Mouse (Mus musculus) urinary bladder, postnatal 4 days (tissue): ENCODE data around the gene Vmn1r15.

Experiments used
- DNase-seq, 2 experiments: peaks; one replicate each; pipeline ENCODE4 v3.0.0; 2021 to 2022; ENCODE audit warnings: low spot score in 2 of 2

The Vmn1r15 gene

GRCm38 (mm10) chr6:57257652-57258051, at the start of gene Vmn1r15:
Vmn1r15 (plus strand) TSS chr6:57257952.
- DNase-seq = no peak

GRCm38 (mm10) chr6:57231386-57231785, 26.4 kb upstream of the Vmn1r15 start, which contains the start of gene Vmn1r14:
Vmn1r14 (plus strand) TSS chr6:57231686.
- DNase-seq = no peak

GRCm38 (mm10) chr6:57260990-57261389, 3.2 kb downstream of the Vmn1r15 start:
- DNase-seq = no peak

GRCm38 (mm10) chr6:57271881-57272280, 14.1 kb downstream of the Vmn1r15 start:
- no peak for DNase-seq

- DNase-seq = no peak
Measured at GRCm38 (mm10) chr6:57272517-57272916, 14.8 kb downstream of the Vmn1r15 start.

- no peak for DNase-seq
Measured at GRCm38 (mm10) chr6:57278952-57279351, 21.2 kb downstream of the Vmn1r15 start.
